Mouse (Mus musculus): ENCODE data around the gene Lrrc4c.

The Lrrc4c gene

DNA sequence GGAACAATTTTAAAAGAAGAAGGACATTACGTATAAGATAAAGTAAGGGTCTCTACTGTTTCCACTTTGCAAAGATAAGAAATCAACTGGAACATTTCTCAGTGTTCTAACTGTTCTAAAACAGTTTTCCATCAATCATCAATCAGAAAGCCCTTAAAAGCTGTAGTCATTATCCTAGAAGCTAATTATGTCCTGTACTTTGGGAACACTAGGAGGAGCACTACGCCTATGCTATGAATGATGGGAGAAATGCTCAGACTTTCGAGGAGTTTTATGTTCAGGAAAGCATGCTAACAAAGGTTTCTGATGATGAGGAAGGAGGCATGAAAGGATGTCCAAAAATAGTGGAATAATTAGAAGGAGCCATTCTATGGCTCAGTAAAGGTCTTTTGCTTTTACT is 219.5 kb downstream of the Lrrc4c start:
- no peak for DNase-seq (ENCODE audit: extremely low read depth, insufficient read length, low spot score)

DNA sequence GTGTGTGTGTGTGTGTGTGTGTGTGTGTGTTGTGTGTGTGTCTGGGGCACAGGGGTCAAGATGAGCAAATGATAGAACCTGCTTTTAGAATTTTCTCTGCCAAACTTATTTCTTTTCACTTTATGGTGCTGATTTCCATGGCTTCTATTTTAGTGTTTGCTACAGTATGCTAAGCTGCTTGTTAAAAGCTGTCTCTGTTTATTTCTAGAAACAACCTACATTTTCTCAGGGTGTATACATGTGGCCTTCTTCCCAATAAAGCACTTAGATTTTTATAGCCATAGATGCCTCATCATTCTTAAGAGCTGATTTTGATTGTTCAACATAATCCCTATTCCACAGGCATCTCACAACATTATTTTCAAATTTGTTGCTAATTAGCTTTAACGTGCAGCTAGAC is 229.2 kb downstream of the Lrrc4c start:
- DNase-seq (ENCODE audit: extremely low read depth, insufficient read length, low spot score) = no peak

DNA sequence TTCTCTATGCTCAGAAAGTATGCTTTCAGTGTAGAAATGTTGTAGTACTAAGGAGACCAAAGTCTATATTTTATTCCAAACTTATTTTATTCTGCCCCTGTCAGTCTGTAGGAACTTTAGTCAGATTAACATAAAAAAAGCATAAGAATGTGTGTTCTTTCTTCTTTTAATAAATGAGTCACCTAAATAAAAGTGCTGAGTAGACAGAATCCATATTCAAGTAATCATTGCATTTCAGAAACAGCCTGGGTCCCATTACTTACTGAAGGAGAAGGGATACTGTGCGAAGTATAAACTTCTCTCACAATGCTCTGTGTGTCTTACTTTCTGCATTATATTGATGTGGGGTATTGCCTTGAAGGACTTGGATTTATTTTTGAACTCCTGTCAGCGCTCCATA is 255.8 kb downstream of the Lrrc4c start:
- no peak for DNase-seq (ENCODE audit: extremely low read depth, insufficient read length, low spot score)

DNA sequence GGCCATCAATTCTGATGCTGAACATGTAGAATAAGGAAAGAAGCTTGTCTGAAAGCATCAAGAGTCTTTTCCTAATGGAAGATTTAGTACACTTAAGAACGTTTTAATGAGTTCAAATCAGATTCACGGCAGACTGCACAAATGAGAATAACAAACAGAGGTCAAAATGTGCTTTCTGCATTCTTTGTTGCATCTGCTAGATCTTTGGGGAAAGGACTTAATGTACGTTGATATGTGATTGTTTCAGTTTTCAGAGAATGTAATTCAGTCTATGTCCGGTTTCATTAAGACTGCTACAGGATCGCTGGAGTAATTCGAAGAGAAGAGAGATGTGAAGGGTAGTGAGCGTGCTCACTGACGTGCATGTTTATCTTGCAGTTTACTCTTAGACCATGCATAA is 259.7 kb downstream of the Lrrc4c start:
- no peak for DNase-seq (ENCODE audit: extremely low read depth, insufficient read length, low spot score)

DNA sequence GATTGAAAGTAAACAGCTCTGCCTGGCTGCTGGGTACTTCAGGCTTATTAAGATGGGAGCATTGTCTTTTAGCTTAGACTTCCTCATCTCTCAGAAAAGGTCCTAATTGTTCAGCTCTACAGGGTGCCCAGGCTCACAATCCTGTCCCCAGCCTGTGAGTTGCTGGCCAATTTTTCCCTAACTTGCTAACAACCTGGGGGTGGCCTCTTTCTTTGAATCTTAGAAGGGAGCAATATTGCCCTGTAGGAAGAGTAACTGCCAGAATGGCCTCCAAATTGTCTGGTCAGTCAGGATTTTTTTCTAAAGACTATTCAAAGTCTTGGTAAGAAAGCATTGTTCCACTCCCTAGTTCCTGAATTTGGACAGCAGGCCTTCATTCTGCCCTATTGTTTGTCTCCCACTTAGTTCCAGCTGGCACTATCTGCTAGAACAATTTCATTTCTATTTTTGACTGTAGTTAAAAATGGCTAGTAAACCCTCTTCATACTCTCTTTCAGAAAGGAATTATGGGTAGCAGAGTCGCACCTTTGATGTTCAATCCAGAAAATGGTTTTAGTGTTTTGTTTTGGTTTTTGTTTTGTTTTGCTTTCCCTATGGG is 262.3 kb downstream of the Lrrc4c start:
- no peak for DNase-seq (ENCODE audit: extremely low read depth, insufficient read length, low spot score)

DNA sequence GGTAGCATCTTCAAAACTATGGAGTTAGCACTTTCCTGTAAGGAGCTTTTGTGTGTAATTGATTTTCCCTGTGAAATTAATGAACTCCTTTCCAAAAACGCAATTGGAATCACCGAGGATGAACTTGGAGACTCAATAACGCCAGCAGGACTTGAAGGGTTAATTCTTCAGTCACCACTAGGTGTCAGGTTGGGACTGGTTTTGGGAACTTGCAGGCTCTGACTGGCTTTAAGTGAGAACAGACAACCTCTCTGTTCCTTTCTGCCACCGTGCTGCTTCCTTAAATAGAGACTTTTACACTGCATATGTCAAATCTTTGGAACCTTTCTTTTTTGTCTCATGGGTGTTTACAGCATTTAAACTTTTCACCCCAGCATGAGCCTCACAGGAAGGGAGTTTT is 267.7 kb downstream of the Lrrc4c start:
- no peak for DNase-seq (ENCODE audit: extremely low read depth, insufficient read length, low spot score)

DNA sequence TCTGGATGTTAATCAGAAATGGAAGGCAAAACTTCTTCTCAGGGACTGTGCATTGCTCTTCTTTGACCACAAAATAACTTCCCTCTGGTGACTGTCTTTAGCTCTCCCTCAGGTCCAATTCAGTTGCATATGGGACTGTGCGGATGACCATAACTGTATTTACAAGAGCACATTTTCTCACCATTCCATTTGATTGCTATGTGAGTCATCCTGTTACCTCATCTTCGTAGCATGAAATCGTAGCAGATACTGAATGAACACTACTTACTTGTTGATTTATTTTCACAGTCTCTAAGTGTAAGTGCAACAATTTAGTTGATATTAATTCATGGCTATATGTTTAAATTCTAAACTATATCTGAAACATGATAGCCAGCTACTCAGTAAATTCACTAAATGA is 286.8 kb downstream of the Lrrc4c start:
- no peak for DNase-seq (ENCODE audit: extremely low read depth, insufficient read length, low spot score)

DNA sequence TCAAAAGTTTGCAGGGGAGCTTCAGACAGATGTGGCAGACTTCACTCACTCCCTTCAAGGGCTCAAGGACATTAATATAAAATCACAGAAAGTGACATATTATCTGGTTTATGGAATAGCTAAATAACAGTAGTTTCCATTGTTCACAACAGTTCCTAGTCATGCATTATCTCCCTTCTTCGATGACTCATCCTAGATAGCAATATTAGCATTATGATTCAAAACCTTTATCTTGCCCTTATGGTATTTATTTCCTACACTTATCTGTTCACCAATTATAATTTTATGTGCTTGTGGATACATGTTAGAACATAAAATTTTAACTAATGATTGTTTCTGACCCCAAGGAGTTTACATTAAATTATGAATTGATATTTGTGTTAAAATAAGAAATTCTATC is 296.2 kb downstream of the Lrrc4c start:
- DNase-seq (ENCODE audit: extremely low read depth, insufficient read length, low spot score) = no peak

DNA sequence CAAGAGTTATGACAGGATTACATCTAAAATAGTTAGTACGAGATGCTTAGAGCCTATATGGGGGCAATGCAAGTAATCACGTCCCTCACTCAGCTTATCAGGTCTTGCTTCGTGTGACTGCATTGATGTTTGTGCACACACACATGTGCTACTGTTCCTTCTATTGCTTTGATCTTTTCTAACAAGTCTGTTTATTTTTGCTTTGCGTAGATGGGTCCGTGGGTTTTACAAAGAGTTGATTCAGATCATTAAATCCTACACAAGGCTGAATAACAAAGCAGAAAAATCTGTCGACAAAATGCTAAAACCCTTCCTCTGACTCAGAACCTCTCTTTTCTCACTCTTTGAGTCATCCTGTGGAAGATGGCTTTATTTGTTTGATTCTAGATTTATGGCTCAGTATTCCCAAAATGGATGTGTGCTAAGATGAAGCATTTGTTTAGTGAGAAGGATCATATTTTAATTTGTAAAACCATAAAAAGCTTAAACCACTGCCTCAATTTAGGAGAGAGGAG is 300.8 kb downstream of the Lrrc4c start:
- DNase-seq (ENCODE audit: extremely low read depth, insufficient read length, low spot score) = no peak

DNA sequence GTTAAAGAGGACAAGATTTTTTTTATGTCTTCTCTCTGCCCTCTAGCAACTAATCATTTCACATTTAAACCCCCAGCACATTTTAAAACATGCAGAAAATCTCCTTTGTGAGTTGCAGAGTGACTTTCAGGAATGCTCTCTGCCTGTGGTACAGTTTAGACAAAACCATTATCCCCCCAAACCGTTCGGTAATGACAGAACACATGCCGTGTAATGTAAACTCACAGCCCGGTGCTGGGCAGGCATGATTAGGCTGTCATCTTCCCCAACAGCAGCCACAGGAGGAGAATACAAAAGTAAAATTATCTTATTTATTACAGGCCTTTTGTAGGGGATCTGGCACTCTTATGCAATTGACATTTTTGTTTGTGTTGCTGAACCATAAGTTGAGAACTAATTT is 349.1 kb downstream of the Lrrc4c start:
- DNase-seq (ENCODE audit: extremely low read depth, insufficient read length, low spot score) = no peak

DNA sequence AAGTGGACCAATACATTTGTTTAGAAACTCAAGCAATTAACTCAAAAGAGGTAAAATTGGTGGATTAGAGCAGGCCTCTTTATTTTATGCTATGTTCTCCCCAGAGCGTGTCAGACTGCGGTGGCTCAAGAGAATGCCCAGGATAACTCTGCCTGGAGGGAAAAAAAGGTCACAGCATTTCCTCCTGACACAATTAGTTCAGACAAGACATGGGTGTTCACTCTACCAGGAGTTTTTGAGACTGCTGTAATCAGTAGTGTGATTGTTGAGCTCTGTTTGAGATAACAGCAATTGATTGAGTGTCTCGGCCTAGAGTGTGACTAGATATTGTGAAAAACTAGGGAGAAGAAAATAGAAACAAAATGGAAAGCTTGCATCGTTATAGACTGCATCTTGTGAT is 363.8 kb downstream of the Lrrc4c start:
- no peak for DNase-seq (ENCODE audit: extremely low read depth, insufficient read length, low spot score)

DNA sequence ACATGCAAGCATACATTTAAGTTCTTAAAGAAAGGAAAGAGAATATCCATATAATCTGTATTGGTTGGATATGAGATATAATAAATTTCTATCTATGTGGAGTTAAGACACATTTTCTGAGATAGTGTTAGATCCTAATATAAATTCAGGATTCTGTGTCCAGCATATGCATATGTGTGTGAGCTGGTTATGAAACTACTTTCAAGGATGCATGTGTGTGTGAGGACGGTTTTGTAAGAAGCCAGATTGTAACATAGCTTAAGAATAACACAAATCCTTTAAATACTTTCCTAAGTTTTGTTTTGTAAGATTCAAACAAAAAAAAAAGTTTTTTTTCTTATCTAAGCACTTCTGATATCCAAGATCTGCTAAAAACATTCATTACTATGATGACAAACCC is 367.4 kb downstream of the Lrrc4c start:
- no peak for DNase-seq (ENCODE audit: extremely low read depth, insufficient read length, low spot score)

DNA sequence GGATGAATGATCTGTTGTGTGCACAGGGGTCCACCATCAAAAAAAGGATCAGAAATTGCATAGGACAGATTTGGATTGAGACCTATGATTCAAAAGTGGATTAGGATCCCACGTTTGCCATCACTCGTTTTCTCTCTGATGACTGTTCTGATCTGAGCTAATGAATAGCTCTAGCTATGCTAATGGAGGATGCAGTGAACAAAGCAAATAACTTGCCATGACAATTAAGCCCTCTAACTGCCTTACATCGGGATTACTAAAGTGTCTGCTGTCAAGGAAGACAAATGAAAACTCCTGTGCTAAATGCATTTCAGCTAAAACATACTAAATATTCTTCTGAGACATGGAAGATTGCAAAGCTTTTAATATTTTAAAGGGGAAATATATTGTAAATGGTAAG is 387.0 kb downstream of the Lrrc4c start:
- DNase-seq (ENCODE audit: extremely low read depth, insufficient read length, low spot score) = no peak

DNA sequence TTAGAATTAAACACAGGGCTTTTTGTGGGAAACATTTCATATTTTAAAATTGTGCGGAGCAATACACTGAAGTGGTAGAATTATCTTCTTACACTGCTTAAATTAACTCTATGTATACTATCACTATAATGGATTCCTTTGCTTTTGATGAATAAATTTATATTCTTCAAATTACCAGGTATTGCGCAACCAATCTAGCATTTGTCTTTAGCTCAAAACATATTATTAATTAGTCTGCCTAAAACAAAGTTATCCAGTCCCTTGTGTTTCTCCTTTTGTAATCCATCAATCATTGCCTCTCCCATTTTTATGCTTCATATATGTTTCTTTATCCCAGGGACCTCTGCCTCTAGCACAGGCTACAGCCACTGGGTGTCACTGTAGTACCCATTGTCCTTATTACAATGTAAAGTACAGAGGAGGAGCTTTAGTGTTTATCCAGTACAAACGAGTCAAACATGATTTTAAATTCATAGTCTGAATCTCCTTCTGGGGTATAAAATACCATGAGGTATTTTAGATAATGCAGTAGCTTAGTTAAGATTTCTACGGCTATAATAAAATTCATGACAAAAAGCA is 389.9 kb downstream of the Lrrc4c start:
- no peak for DNase-seq (ENCODE audit: extremely low read depth, insufficient read length, low spot score)

DNA sequence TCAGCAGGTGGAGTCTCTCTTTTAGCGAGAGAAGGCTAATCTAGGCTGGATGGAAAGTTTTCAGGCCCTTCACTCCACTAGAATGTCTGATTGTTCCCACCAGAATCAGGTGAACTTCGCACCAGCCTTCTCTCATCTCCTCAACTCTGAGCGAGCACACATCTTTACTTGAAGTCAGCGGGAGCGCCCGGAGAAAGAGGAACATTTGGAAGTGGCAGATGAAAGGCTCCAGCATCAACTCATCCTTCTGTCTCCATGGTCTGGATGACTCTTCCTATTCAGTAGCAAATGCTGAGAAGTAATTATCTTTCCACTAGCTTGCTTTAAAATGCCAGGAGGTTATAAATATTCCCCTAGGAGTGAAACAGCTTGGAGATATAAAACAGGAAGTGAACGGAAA is 396.6 kb downstream of the Lrrc4c start:
- DNase-seq (ENCODE audit: extremely low read depth, insufficient read length, low spot score) = no peak

DNA sequence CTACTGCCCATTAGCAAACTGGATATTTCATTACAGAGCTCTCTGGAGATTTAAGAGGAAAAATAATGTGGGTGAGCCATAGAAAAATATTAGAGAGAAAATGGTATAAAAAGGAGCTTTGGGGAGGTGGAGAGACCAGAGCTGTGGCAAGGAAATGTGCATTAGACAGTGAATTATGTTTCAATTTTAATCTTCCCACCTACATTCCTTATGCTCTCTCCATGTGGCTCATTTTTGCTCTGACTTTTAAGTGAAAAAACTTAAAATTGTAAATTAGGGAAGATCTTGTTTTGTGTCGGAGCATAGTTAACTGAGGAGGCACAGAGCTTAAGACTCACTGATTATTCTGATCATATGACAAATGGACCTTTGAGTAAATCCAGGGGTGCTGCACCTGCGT is 399.4 kb downstream of the Lrrc4c start:
- DNase-seq (ENCODE audit: extremely low read depth, insufficient read length, low spot score) = no peak

DNA sequence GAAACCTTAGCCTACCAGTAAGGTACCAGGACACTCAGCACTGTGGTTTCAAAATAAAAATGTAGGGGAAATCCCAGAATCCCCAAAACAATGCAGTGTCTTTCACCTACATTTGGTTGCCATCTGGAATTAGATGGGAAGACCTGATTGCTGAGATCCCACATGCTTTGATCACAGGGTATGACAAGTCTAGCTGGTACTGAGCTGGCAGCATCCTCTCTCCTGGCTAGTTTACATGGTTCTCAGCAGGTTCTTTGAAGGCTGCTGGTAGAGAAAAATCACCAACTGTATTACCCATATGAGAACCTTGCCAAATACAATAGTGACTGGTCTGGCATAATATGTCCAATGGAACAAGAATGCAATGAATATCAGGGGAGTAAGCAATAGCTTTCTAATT is 405.4 kb downstream of the Lrrc4c start:
- no peak for DNase-seq (ENCODE audit: extremely low read depth, insufficient read length, low spot score)

DNA sequence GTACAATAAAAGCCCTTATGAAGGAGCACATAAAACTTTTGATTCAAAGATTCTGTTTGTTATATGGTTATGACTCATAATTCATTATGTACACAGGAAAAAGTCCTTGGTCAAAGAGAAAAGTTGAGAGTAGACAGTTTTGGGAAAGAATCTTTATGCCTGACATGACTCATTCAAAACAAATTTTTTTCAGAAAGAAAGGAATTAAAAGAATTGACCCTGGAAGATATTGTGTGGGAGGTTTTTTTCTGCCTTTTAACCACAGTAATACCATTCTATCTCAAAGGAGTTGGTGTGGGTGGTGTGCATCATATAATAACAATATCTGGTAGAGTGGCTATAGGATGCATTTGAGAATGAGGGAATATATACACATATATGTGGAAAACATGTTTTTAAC is 418.1 kb downstream of the Lrrc4c start:
- DNase-seq (ENCODE audit: extremely low read depth, insufficient read length, low spot score) = no peak

DNA sequence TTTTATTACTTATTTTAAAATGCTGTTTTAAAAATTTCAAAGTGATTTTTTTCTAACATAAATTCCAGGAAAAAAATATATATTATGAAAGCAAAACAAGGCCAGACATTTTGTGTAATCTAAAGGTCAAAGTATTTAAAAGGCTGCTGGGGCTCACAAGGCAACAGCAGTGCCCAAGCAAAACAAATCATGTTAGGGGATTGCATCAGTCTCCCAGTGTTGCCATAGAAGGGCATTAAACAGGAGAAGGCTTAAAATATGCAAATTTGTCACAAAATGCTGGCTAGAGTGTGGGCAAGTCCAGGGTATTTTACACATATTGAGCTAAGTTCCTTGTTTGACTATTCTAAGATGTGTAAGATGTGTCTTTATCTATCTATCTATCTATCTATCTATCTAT is 437.1 kb downstream of the Lrrc4c start:
- no peak for DNase-seq (ENCODE audit: extremely low read depth, insufficient read length, low spot score)

DNA sequence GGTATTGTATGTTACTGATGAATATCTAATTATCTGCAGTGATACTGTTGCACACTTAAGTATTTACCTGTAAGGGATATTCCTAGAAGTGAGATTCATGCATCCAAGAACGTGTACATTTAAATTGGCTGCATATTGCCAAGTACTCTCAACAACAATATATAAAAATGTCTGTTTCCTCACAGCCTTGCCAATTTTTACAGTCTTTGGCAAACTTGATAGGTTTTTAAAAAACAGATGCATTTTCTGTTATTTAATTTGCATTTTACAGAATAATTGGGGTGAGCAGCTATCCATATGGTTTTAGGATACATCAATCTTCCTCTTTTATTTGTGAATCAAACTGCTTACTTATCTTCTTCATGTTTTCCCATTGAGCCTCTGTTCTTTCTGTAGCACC is 439.7 kb downstream of the Lrrc4c start:
- no peak for DNase-seq (ENCODE audit: extremely low read depth, insufficient read length, low spot score)

DNA sequence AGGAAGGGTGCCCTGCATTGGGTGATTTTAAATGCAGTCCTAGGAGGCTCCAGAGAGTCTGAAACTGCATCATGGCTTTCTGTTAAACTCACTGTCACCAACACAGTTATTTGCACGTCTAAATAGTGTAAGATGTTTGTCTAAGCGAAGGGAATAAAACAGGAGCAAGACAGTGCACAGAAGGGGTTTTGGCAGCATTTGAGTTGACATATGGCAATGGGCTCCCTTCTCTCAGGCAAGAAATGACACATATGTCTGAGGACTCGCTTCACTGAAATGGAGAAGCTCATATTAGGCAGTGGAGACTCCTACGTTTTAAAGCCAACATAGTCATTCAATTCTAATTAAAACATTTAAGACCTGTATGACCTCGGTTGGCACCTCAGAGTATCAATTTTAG is 445.6 kb downstream of the Lrrc4c start:
- DNase-seq (ENCODE audit: extremely low read depth, insufficient read length, low spot score) = no peak

DNA sequence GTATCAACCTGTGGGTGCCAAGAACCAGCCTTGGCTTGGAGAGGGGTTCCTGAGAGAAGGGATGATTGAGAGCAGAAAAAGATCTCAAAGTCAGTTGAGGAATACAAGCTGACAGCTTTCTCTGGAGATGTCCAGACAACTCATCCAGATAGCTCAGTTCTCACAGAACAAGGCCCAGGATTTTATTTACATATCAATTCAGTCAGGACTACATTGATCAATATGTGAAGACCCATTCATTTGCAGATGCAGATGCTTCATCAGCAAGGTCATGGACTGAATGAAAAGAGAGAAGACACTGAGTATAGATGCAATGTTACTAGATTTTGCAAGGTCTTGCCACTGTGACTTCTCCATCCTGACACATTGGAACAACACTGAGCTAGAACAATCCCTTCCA is 457.4 kb downstream of the Lrrc4c start:
- no peak for DNase-seq (ENCODE audit: extremely low read depth, insufficient read length, low spot score)

All from 3134 (cell line).